Mouse (Mus musculus): Measurements from ENCODE around the gene Ramac. TPM values are rescaled to one million over a fixed set of nuclear protein-coding genes. Genes with fewer than 3 reads are reported as not detected.

The Ramac gene
- polyA plus RNA-seq (2017; shearing (Covaris generic)), result 179 TPM

GRCm38 (mm10) chr7:81762180-81763109 is at the start of gene Ramac:
Ramac (plus strand) TSS chr7:81762925.

GRCm38 (mm10) chr7:81789095-81789757 is 26.5 kb downstream of the Ramac start, which contains the start of gene 3110040N11Rik:
3110040N11Rik (minus strand) TSS chr7:81789478.

Other genes starting within 250 kb of the Ramac start
- 0.84 TPM for gene Fsd2, start 196.0 kb upstream of the Ramac start, polyA plus RNA-seq (2017; shearing (Covaris generic))
- 35.3 TPM for gene Whamm, start 191.7 kb upstream of the Ramac start, polyA plus RNA-seq (2017; shearing (Covaris generic))
- gene Homer2, start 55.4 kb upstream of the Ramac start, polyA plus RNA-seq (2017; shearing (Covaris generic)), result 1.2 TPM
- 33.5 TPM for gene 3110040N11Rik, start 26.6 kb downstream of the Ramac start, polyA plus RNA-seq (2017; shearing (Covaris generic))
- gene Btbd1, start 66.5 kb downstream of the Ramac start, polyA plus RNA-seq (2017; shearing (Covaris generic)), result 88.5 TPM
- gene Gm10160, start 92.9 kb downstream of the Ramac start, polyA plus RNA-seq (2017; shearing (Covaris generic)), result not detected
- 13.6 TPM for gene Tm6sf1, start 96.1 kb downstream of the Ramac start, polyA plus RNA-seq (2017; shearing (Covaris generic))
- gene Hdgfl3, start 171.5 kb downstream of the Ramac start, polyA plus RNA-seq (2017; shearing (Covaris generic)), result 15.8 TPM
- not detected for gene Bnc1, start 229.4 kb downstream of the Ramac start, polyA plus RNA-seq (2017; shearing (Covaris generic))